Mouse (Mus musculus) liver, adult 2 months (tissue): ENCODE results near the gene Hist1h2ag.
"Not testable (repeated sequence)": the region's sequence is repeated elsewhere in the genome, so short reads cannot be mapped to it uniquely, and the experiment has no call there.

Experiments
- CTCF ChIP-seq: fragments of 200-500 bp; IDR thresholded peaks from 2 replicates; pipeline ENCODE4 v1.5.1; 2011; ENCODE audit warnings: low read depth, low read length, control low read depth
- POLR2A ChIP-seq: fragments of 200-500 bp; IDR thresholded peaks from 2 replicates; pipeline ENCODE4 v1.6.1; 2011; ENCODE audit warnings: low read length, control low read depth; ENCODE audit not compliant: insufficient read depth; ENCODE audit errors: extremely low read depth

DNA sequence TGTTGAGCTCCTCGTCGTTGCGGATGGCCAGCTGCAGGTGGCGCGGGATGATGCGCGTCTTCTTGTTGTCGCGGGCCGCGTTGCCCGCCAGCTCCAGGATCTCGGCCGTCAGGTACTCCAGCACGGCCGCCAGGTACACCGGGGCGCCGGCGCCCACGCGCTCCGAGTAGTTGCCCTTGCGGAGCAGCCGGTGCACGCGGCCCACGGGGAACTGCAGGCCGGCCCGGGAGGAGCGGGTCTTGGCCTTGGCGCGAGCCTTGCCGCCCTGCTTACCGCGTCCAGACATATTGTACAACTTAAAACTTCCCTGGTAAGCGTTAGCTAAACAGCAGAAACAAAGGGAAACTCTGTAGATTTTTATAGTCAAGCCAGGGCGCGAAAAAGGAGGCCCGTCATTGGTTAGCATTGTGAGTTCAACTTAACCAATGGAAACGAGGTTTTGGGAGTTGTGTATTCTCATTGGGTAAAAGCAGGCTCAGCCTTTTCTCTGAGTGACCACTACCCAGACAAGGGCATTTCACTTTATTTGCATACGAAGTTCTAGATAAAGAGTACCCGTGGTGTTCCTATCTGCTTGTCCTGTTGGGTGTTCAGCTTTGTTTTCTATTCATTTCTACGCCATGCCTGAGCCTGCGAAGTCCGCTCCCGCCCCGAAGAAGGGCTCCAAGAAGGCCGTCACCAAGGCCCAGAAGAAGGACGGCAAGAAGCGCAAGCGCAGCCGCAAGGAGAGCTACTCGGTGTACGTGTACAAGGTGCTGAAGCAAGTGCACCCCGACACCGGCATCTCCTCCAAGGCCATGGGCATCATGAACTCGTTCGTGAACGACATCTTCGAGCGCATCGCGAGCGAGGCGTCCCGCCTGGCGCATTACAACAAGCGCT lies 7.2 kb downstream of the Hist1h2ag start, which contains the start of the genes Hist1h2ah and Hist1h2bk:
- TF ChIP-seq POLR2A = 0 out of 2 replicates have a peak, but pooled peaks have one; percentile 14
- TF ChIP-seq CTCF = not testable (repeated sequence)
